Mouse (Mus musculus) cerebellum, adult 2 months (tissue): ENCODE results near the gene Srsf2. TPM values are rescaled to one million over a fixed set of nuclear protein-coding genes. Genes with fewer than 3 reads are reported as not detected.

ENCODE experiments used
- DNase-seq, 2 experiments: peaks; one replicate each; pipeline ENCODE4 v3.0.0; 2021
- H3K27ac ChIP-seq: fragments of 200-500 bp; 2 replicates; pipeline ENCODE4 v1.5.1; 2012; ENCODE audit warnings: low read length, control low read depth, inconsistent platforms; ENCODE audit not compliant: insufficient read depth
- H3K27me3 ChIP-seq: fragments of 200-500 bp; 2 replicates; pipeline ENCODE4 v1.6.1; 2012; ENCODE audit warnings: inconsistent platforms, mild to moderate bottlenecking, low read length, moderate library complexity; ENCODE audit not compliant: control insufficient read depth, insufficient read depth
- H3K4me1 ChIP-seq: fragments of 200-500 bp; 2 replicates; pipeline ENCODE4 v1.6.1; 2011; ENCODE audit warnings: low read length; ENCODE audit not compliant: control insufficient read depth, insufficient read depth
- H3K4me3 ChIP-seq: fragments of 200-500 bp; replicated peaks from 2 replicates; pipeline ENCODE3; 2011; ENCODE audit warnings: mild to moderate bottlenecking, low read depth, low read length, control low read depth; ENCODE audit not compliant: insufficient read depth
- CTCF ChIP-seq: fragments of 200-500 bp; IDR thresholded peaks from 2 replicates; pipeline ENCODE4 v1.5.1; 2011; ENCODE audit warnings: low read depth, mild to moderate bottlenecking, control low read depth, low read length, moderate library complexity, borderline replicate concordance; ENCODE audit not compliant: insufficient read depth
- POLR2A ChIP-seq: fragments of 200-500 bp; IDR thresholded peaks from 2 replicates; pipeline ENCODE4 v1.6.1; 2011; ENCODE audit warnings: low read length, control low read depth, borderline replicate concordance; ENCODE audit not compliant: insufficient read depth
- WGBS: fragments of 180-500 bp; shearing (Covaris S2); methylation state at CpG from one replicate; pipeline ENCODE4 v1.1.7; 2018; 5-methylcytosine and 5-hydroxymethylcytosine counted together
- polyA plus RNA-seq: library from polyadenylated mRNA; depleted of rRNA; stranded (reverse); fragments of >200 nt; gene quantifications from 2 replicates; pipeline ENCODE4 v1.2.3, GENCODE M21; 2012; rRNA removed

The Srsf2 gene
- polyA plus RNA-seq, 1 experiment, result 361 TPM

DNA sequence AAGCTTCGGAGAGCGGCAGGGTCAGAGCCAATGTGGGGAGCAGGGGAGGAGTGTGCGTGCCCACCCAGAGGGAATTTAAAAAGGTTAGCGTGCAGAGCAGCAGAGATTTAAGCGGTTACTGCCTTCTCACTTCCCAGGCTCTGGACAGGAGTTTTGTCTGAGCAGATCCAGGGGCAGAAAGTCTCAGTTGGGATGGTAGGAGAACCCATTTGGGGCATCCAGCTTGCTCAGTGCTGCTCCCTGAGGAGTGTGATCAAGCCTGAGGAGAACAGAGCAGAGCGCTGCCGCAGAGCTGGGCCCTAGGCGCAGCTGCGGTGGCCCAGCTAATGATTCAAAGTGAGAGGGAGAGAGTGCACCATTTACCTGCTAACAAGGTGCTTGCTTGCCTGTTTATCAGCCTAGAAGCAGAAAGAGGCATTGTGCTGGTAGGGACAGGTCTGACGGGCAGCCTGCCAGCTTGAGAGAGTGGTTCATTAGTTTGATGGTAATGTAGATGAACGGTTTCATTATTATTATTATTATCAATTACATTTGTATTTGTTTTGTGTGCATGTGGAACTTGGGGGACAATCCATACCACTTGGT lies 44.0 kb downstream of the Srsf2 start:
- peaks cover 11% of the 10 kb centered on the region for H3K4me1 ChIP-seq
- no peak overlapping the region for H3K4me3 ChIP-seq
- H3K27ac ChIP-seq, result no peak overlapping the region
- no peaks in the 10 kb centered on the region for H3K27me3 ChIP-seq
- no peak for TF ChIP-seq POLR2A
- no peak for TF ChIP-seq CTCF
- DNase-seq, result no peak
- 53% methylated on average over 11 of the region's 11 CpGs for WGBS

GRCm38 (mm10) chr11:116807938-116808606 lies 44.8 kb downstream of the Srsf2 start:
- DNase-seq, result peak; percentile 85 to 91
- H3K4me1 ChIP-seq, result peaks cover 11% of the 10 kb centered on the region
- H3K4me3 ChIP-seq, result no peak overlapping the region
- no peaks in the 10 kb centered on the region for H3K27me3 ChIP-seq
- H3K27ac ChIP-seq, result no peak overlapping the region
- TF ChIP-seq POLR2A (no peak), CTCF (peak; percentile 87)
- WGBS, result 20% methylated on average over 7 of the region's 7 CpGs

DNA sequence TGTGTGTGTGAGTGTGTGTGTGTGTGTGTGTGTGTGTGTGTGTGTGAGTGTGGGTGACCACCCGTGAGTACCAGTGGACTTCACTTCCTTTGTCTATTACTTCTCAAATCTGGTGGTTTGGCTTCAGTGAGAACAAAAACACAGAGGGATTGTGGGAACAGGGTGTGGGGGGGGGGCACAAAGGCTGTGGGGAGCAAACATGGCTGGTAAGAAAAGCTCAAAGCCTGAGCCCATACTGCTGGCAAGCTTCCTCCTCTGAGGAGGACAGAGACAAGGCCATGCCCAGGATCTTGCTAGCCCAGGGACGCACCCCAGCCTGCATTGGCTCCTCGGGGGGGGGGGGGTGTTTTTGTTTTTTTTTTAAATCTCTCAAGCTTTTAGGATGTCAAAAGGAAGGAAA lies 45.4 kb downstream of the Srsf2 start:
- Histone ChIP-seq H3K4me3 (no peak overlapping the region), H3K27me3 (no peaks in the 10 kb centered on the region), H3K27ac (no peak overlapping the region), H3K4me1 (peaks cover 11% of the 10 kb centered on the region)
- WGBS, result 46% methylated on average over 3 of the region's 3 CpGs
- TF ChIP-seq POLR2A (no peak), CTCF (no peak)
- no peak for DNase-seq

DNA sequence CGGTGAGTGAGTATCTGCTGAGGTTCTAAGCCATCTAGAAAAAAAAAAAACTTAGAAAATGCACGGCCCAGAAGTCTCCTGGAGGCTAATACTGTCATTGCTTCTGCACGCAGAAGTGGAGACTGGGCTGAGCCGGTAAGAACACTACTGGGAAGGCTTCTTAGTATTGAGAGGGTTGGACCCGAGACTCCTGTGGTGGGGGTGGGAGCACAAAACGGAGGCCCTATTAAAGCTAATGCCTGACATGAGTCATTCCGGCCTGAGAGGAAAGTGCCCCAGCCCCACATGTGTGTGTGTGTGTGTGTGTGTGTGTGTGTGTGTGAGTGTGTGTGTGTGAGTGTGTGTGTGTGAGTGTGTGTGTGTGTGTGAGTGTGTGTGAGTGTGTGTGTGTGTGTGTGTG lies 45.8 kb downstream of the Srsf2 start:
- Histone ChIP-seq H3K27ac (no peak overlapping the region), H3K27me3 (no peaks in the 10 kb centered on the region), H3K4me1 (peaks cover 11% of the 10 kb centered on the region), H3K4me3 (no peak overlapping the region)
- no peak for DNase-seq
- TF ChIP-seq POLR2A (no peak), CTCF (no peak)
- WGBS, result 76% methylated on average over 7 of the region's 7 CpGs

- DNase-seq, result no peak
- H3K4me3 ChIP-seq, result no peak overlapping the region
- H3K4me1 ChIP-seq, result peaks cover 11% of the 10 kb centered on the region
- H3K27ac ChIP-seq, result no peak overlapping the region
- 68% methylated on average over 15 of the region's 15 CpGs for WGBS
- no peaks in the 10 kb centered on the region for H3K27me3 ChIP-seq
- TF ChIP-seq CTCF, result no peak
- TF ChIP-seq POLR2A, result no peak
These were observed 46.5 kb downstream of the Srsf2 start for GRCm38 (mm10) chr11:116806136-116807071.

- TF ChIP-seq POLR2A (no peak), CTCF (no peak)
- H3K4me3 ChIP-seq, result no peak overlapping the region
- H3K27me3 ChIP-seq, result no peaks in the 10 kb centered on the region
- H3K27ac ChIP-seq, result no peak overlapping the region
- 74% methylated on average over 5 of the region's 5 CpGs for WGBS
- H3K4me1 ChIP-seq, result no peaks in the 10 kb centered on the region; the same call in none of the 2 replicates
- no peak for DNase-seq
These were observed 50.2 kb downstream of the Srsf2 start for GRCm38 (mm10) chr11:116802709-116803108.

DNA sequence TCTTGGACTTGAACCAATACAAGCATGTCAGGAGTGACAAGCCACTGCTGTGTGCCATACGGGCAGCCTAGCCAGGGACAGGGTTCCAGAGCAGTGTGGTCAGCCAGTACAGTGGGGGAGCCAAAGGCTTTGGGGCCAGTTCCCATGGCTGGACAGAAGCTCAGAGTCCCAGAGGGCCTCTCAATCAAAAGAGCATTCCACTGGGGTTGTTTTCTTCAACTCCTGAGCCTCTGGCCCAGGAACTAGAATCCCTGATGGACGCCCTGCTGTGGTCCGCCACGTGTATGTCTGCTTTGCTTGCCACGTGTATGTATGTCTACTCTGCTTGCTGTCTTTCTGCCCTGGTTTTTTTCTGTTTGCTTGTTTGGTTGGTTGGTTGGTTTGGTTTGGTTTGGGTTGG lies 51.8 kb downstream of the Srsf2 start:
- TF ChIP-seq POLR2A (no peak), CTCF (no peak)
- H3K4me1 ChIP-seq, result no peaks in the 10 kb centered on the region; the same call in 1 of the 2 replicates

More for the DNA sequence above, 51.8 kb downstream of the Srsf2 start:
- Histone ChIP-seq H3K27ac (no peak overlapping the region), H3K4me3 (no peak overlapping the region), H3K27me3 (no peaks in the 10 kb centered on the region)
- DNase-seq, result no peak
- WGBS, result 23% methylated on average over 5 of the region's 5 CpGs

Other genes with a start within 250 kb of the Srsf2 start
- gene Rhbdf2, start 226.1 kb downstream of the Srsf2 start, polyA plus RNA-seq, result 1.9 and 2.2 TPM in 2 replicates
- gene Prcd, start 199.6 kb downstream of the Srsf2 start, polyA plus RNA-seq, result 13.7 and 14.2 TPM in 2 replicates
- gene Cygb, start 198.8 kb downstream of the Srsf2 start, polyA plus RNA-seq, result 105 and 113 TPM in 2 replicates
- 0.03 TPM in 1 of 2 replicates, not detected in the other for gene St6galnac1, start 77.6 kb downstream of the Srsf2 start, polyA plus RNA-seq
- 18.1 and 20.9 TPM in 2 replicates for gene Mxra7, start 25.0 kb downstream of the Srsf2 start, polyA plus RNA-seq
- 27.3 and 27.8 TPM in 2 replicates for gene Mettl23, start 9.8 kb downstream of the Srsf2 start, polyA plus RNA-seq
- gene Jmjd6, start 9.6 kb downstream of the Srsf2 start, polyA plus RNA-seq, result 33.0 and 34.8 TPM in 2 replicates
- gene Mfsd11, start 654 bp downstream of the Srsf2 start, polyA plus RNA-seq, result 33.0 and 34.2 TPM in 2 replicates
- 25.6 and 26.9 TPM in 2 replicates for gene Mgat5b, start 65.8 kb upstream of the Srsf2 start, polyA plus RNA-seq